Mouse (Mus musculus): Measurements from ENCODE around the gene Zfp868. TPM values are rescaled to one million over a fixed set of nuclear protein-coding genes. Genes with fewer than 3 reads are reported as not detected.
"Not testable (repeated sequence)": the region's sequence is repeated elsewhere in the genome, so short reads cannot be mapped to it uniquely, and the experiment has no call there.

Gene Zfp868
- polyA plus RNA-seq (2016; fragmentation: Nextera tagmentation; extraction: Ambion mirVana) = 30.7 and 31.1 TPM in 2 replicates

- peak within 1 kb of the TSS; percentile 56 for H3K4me2 ChIP-seq
- peak; percentile 100 for ATAC-seq (ENCODE audit: insufficient number of reproducible peaks, insufficient read depth, low FRiP score, low TSS enrichment, low read depth)
- under 1% methylated on average over 40 of the region's 41 CpGs for WGBS
These were observed at the start of gene Zfp868 for GRCm38 (mm10) chr8:69625095-69625789. TSS of gene Zfp868 (minus strand) at chr8:69625548.

GRCm38 (mm10) chr8:69665051-69665450 is 39.7 kb upstream of the Zfp868 start:
- H3K9ac ChIP-seq (replicated peaks); H3K9me3 ChIP-seq; H3K4me3 ChIP-seq (replicated peaks); H3K4me2 ChIP-seq; H3K4me1 ChIP-seq (replicated peaks); ATAC-seq (ENCODE audit: insufficient number of reproducible peaks, insufficient read depth, low FRiP score, low TSS enrichment, low read depth); H3K27me3 ChIP-seq; H3K27ac ChIP-seq: not testable (repeated sequence)
- peaks cover 36% of the 10 kb centered on the region for H3K36me3 ChIP-seq
- 86% methylated on average over 2 of the region's 2 CpGs for WGBS

More at GRCm38 (mm10) chr8:69625095-69625789, at the start of gene Zfp868:
- peaks cover 10% of the 10 kb centered on the region for H3K4me1 ChIP-seq (replicated peaks)
- H3K27me3 ChIP-seq = no peaks in the 10 kb centered on the region
- H3K27ac ChIP-seq = peak within 1 kb of the TSS; percentile 97
- no peaks in the 10 kb centered on the region; the same call in 1 of the 2 replicates for H3K36me3 ChIP-seq
- H3K4me3 ChIP-seq (replicated peaks) = peak within 1 kb of the TSS; percentile 70
- H3K9me3 ChIP-seq = no peaks in the 10 kb centered on the region
- H3K9ac ChIP-seq (replicated peaks) = peak within 1 kb of the TSS; percentile 84

DNA sequence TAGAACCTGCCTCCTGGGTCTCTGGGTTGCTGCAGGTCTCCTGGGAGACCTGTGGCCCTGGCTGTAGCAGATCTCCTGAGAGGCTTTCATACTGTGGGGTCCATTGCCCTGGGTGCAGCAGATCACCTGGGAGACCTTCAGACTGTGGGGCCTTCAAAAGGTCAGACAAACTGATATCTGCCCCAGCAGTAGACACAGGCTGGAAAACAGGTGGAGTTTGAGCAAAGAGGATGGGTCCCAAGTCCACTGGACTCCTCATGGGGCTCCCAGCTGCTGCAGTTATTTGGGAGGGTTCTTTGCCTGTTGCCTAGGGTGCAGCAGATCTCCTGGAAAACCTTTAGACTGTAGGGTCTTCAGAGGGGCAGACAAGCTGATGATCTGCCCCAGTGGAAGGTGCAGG is 35.9 kb upstream of the Zfp868 start:
- Histone ChIP-seq H3K4me3 (replicated peaks) (no peak overlapping the region), H3K4me1 (replicated peaks) (no peaks in the 10 kb centered on the region), H3K27me3 (no peaks in the 10 kb centered on the region), H3K27ac (no peak overlapping the region), H3K9ac (replicated peaks) (no peak overlapping the region), H3K36me3 (peaks cover 42% of the 10 kb centered on the region), H3K9me3 (peaks cover 20% of the 10 kb centered on the region), H3K4me2 (no peak overlapping the region)
- ATAC-seq (ENCODE audit: insufficient number of reproducible peaks, insufficient read depth, low FRiP score, low TSS enrichment, low read depth) = no peak

DNA sequence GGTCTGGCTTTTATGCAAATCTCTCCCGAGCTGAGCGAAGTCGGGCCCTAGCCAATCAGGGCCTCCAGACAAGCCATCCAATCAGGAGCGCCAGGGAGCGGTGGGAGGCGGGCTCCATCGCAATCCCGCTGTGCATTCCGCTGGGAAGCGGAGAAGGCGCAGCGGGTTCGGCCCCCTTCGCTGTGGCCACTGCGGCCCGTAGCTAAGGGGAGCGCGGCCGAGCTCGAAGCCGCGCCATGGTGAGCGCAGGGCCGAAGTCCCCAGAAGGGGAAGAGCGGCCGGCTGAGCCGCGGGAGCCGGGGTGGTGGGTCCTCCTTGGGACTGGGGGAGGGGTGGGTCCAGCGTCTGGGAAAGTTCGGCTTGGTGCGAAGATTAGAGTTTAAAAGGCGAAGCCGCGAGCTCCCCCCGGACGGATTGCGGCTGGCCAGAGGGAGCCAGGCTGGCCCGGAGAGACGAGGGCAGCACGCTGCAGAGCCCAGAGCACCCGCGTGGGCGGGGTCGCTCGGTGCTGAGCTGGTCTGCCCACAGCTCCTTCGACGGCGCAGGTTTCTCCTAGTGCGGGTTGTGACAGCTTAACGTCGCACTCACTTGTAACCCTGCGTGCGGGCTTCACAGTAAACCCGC is 29.1 kb upstream of the Zfp868 start, which contains the start of gene Zfp964:
Gene Zfp964 (plus strand): TSS at position 122 of the 624 bp plus-strand sequence.
- H3K9me3 ChIP-seq = peaks cover 10% of the 10 kb centered on the region; the same call in 1 of the 2 replicates
- ATAC-seq (ENCODE audit: insufficient number of reproducible peaks, insufficient read depth, low FRiP score, low TSS enrichment, low read depth) = peak; percentile 99
- WGBS = under 1% methylated on average over 55 of the region's 55 CpGs
- peak within 1 kb of the TSS; percentile 63 for H3K4me3 ChIP-seq (replicated peaks)
- peak within 1 kb of the TSS; percentile 81 for H3K4me2 ChIP-seq
- peak within 1 kb of the TSS; percentile 81 for H3K9ac ChIP-seq (replicated peaks)
- peaks cover 5% of the 10 kb centered on the region; the same call in 1 of the 2 replicates for H3K4me1 ChIP-seq (replicated peaks)
- H3K27me3 ChIP-seq = no peaks in the 10 kb centered on the region
- H3K27ac ChIP-seq = peak within 1 kb of the TSS; percentile 94
- peaks cover under 1% of the 10 kb centered on the region; the same call in 1 of the 2 replicates for H3K36me3 ChIP-seq

DNA sequence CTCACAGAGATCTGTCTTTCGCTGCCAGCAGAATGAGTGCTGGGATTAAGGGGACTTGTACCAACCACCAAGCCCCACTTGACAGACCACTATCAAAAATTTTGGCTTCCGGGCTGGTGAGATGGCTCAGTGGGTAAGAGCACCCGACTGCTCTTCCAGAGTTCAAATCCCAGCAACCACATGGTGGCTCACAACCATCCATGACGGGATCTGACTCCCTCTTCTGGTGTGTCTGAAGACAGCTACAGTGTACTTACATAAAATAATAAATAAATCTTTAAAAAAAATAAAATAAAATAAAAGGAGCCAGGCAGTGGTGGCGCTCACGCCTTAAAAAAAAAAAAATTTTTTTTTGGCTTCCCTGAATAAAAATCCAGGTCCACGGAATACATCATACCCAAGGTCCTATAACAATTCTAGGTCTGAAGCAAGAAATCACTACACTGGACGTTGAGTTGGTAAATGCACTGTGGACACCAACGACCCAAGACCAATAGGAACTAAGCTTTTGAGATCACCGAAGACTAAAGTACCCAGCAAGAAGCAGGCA is 28.5 kb upstream of the Zfp868 start:
- H3K27ac ChIP-seq = no peak overlapping the region; the same call in 1 of the 2 replicates
- H3K4me1 ChIP-seq (replicated peaks) = peaks cover 5% of the 10 kb centered on the region; the same call in 1 of the 2 replicates
- peak overlapping the region; percentile 81 for H3K4me2 ChIP-seq
- ATAC-seq (ENCODE audit: insufficient number of reproducible peaks, insufficient read depth, low FRiP score, low TSS enrichment, low read depth) = no peak
- H3K36me3 ChIP-seq = no peaks in the 10 kb centered on the region
- WGBS = 44% methylated on average over 10 of the region's 10 CpGs
- H3K4me3 ChIP-seq (replicated peaks) = peak overlapping the region; percentile 63
- H3K27me3 ChIP-seq = no peaks in the 10 kb centered on the region
- H3K9me3 ChIP-seq = peaks cover 8% of the 10 kb centered on the region; the same call in 1 of the 2 replicates
- H3K9ac ChIP-seq (replicated peaks) = no peak overlapping the region

GRCm38 (mm10) chr8:69618078-69618477 is 7.3 kb downstream of the Zfp868 start:
- H3K9me3 ChIP-seq = no peaks in the 10 kb centered on the region
- H3K4me1 ChIP-seq (replicated peaks) = no peaks in the 10 kb centered on the region
- peak; percentile 20; the same call in 1 of the 2 replicates for ATAC-seq (ENCODE audit: insufficient number of reproducible peaks, insufficient read depth, low FRiP score, low TSS enrichment, low read depth)
- no peak overlapping the region for H3K4me2 ChIP-seq
- H3K9ac ChIP-seq (replicated peaks) = no peak overlapping the region
- H3K36me3 ChIP-seq = peaks cover 59% of the 10 kb centered on the region
- 74% methylated on average over 1 of the region's 1 CpGs for WGBS
- no peak overlapping the region for H3K27ac ChIP-seq
- H3K27me3 ChIP-seq = no peaks in the 10 kb centered on the region
- no peak overlapping the region for H3K4me3 ChIP-seq (replicated peaks)

DNA sequence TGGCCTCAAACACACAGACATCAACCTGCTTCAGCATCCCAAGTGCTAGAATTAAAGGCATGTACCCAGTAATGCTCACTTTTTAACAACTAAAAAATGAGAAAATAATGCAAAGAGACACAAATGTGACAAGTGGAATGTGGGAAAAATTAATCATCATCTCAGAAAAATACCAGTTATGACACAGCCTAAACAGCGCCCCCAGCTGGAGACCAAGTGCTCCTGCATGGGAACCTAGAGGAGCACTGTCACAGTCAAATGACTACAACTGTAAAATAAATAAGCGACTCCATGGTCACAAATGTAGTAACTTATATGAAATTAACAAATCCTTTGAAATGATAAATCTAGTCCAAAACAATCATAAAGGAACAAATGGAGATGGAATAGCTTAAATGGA is 10.7 kb downstream of the Zfp868 start:
- H3K9me3 ChIP-seq = no peaks in the 10 kb centered on the region
- H3K4me2 ChIP-seq = no peak overlapping the region
- H3K9ac ChIP-seq (replicated peaks) = no peak overlapping the region
- no peaks in the 10 kb centered on the region for H3K27me3 ChIP-seq
- H3K4me3 ChIP-seq (replicated peaks) = no peak overlapping the region
- H3K4me1 ChIP-seq (replicated peaks) = no peaks in the 10 kb centered on the region
- no peak overlapping the region for H3K27ac ChIP-seq
- no peak for ATAC-seq (ENCODE audit: insufficient number of reproducible peaks, insufficient read depth, low FRiP score, low TSS enrichment, low read depth)
- H3K36me3 ChIP-seq = peaks cover 90% of the 10 kb centered on the region
- 59% methylated on average over 2 of the region's 2 CpGs for WGBS

DNA sequence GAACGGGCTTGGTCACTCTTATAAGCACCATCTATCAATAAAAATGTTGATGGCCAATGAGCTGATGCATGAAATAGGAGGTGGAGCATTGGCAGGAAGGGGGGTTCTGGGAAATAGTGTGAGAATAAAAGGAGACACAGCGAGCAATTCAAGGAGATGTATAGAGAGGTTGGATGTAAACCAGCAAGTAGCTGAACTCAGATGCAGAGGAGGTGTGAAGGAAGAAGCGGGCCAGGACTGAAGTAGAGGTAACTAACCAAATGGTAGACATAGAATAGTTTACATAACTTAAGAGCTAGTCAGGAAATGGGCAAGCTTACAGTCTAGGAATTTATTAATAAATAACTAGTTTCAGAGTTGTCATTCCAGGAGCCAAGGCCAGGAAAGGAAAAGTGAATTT is 27.8 kb downstream of the Zfp868 start:
- H3K9me3 ChIP-seq; H3K4me2 ChIP-seq; H3K36me3 ChIP-seq; H3K4me3 ChIP-seq (replicated peaks); H3K27ac ChIP-seq; H3K27me3 ChIP-seq; H3K4me1 ChIP-seq (replicated peaks); H3K9ac ChIP-seq (replicated peaks); ATAC-seq (ENCODE audit: insufficient number of reproducible peaks, insufficient read depth, low FRiP score, low TSS enrichment, low read depth): not testable (repeated sequence)
- WGBS = 79% methylated on average over 3 of the region's 3 CpGs

- 3% methylated on average over 54 of the region's 54 CpGs for WGBS
- Histone ChIP-seq H3K9ac (replicated peaks) (peak overlapping the region; percentile 81), H3K27me3 (peaks cover 5% of the 10 kb centered on the region; the same call in 1 of the 2 replicates), H3K36me3 (no peaks in the 10 kb centered on the region), H3K27ac (peak overlapping the region; percentile 45), H3K4me1 (replicated peaks) (no peaks in the 10 kb centered on the region), H3K9me3 (no peaks in the 10 kb centered on the region), H3K4me3 (replicated peaks) (peak overlapping the region; percentile 46), H3K4me2 (peak overlapping the region; percentile 78)
- ATAC-seq (ENCODE audit: insufficient number of reproducible peaks, insufficient read depth, low FRiP score, low TSS enrichment, low read depth) = no peak
These were observed 40.6 kb downstream of the Zfp868 start for GRCm38 (mm10) chr8:69584611-69585202.

GRCm38 (mm10) chr8:69584201-69584600 is 41.1 kb downstream of the Zfp868 start:
- Histone ChIP-seq H3K4me2 (peak overlapping the region; percentile 78), H3K4me3 (replicated peaks) (peak overlapping the region; percentile 46), H3K9ac (replicated peaks) (peak overlapping the region; percentile 81)
- not testable (repeated sequence) for H3K27ac ChIP-seq; H3K36me3 ChIP-seq; ATAC-seq (ENCODE audit: insufficient number of reproducible peaks, insufficient read depth, low FRiP score, low TSS enrichment, low read depth); H3K9me3 ChIP-seq; H3K27me3 ChIP-seq; H3K4me1 ChIP-seq (replicated peaks)
- 16% methylated on average over 7 of the region's 7 CpGs for WGBS

Measured in limb, embryonic 12.5 days (tissue).